Mouse (Mus musculus) thymus, postnatal 10 days (tissue): Measurements from ENCODE around the gene Slc31a2.

Experiments
- DNase-seq, 2 experiments: peaks; one replicate each; pipeline ENCODE4 v3.0.0; 2021; ENCODE audit warnings: low spot score in 2 of 2

Slc31a2 gene

DNA sequence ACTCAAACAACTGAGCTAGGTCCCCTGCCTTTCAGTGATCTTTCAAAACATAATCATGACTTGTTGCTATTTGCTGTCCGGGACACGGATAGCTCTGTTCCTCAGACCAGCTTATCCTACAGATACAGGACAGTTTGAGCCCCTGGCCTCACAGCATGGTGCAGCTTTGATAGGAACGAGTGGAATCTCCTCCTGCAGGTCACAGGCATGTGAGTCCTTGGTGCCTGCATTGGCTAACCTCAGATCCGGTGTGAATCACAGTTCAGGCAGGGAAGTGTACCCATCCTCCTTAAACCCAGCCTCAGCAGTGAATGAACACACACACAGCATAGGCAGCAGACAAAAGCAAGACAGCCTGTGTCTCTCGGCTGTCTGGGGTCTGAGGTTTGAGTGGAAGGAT is 19.0 kb downstream of the Slc31a2 start:
- DNase-seq, result no peak

DNA sequence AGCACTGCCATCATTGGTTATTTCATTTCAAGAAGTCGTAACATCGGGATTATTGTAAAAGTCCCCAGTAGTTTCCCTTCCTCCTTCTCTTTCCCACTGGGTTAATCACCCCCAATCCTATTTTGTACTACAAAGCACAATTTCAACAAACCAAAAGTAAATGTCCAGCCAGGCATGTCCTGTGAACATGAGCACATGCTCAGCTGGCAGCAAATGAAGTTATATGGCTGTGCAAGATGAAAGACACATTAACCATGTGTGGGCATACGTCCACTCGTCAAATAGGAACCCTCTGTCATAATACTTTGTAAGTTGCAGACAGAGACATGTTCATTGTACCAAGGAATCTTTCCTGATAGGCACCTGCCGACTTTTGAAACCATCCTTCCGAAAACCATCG is 20.6 kb downstream of the Slc31a2 start:
- DNase-seq, result no peak

DNA sequence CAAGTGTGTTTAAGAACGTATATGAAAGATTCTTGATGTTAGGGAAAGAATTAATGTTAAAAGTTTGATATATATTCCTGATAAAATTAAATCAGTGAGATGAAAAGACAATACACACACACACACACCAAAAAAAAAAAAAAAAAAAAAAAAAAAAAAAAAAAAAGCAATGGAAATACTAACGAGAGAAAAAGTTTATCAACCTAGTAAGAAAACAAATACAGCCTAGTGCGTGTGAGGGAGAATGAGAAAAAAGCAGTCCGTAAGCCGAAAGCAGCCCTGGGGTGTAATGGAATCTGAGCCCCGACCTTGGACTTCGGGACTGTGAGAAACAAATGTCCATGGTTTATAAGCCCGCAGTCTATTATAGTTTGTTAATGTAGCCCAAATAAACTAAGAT is 23.2 kb downstream of the Slc31a2 start:
- DNase-seq, result no peak

DNA sequence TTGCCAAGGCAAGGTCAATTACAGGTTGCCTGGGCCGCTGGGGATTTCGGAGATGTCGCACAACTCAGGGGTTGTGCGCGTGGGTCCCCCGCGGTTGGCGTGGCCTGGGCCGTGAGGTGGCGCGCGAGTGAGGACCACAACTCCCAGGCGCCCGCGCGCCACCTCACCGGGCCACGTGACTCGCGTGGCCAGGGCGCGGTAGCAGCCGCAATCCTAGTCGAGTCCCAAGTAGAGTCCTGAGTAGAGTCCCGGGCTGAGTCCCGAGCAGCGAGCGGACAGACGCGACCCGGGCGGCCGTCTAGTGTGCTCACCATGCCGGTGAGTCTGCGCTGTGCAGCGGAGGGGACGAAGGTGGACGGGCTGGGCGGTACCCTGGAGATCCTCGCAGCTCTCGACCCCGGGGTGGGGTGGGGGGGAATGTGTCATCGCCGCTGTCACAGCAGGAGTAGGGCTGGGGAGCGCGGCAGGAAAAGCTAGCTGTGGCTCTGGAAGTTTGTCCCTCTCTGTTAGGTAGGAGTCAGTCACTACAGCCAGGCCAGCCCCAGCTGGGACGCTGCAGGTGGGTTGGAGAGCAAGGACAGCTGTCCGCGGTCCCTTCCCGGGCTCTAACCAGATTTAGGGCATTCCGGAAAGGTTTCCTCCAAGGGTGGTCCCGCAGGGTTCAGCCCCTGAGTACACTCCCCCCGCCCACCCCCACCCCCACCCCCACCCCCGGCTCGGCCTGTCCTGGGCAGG is 24.1 kb downstream of the Slc31a2 start:
- peak; percentile 49 to 60 for DNase-seq

DNA sequence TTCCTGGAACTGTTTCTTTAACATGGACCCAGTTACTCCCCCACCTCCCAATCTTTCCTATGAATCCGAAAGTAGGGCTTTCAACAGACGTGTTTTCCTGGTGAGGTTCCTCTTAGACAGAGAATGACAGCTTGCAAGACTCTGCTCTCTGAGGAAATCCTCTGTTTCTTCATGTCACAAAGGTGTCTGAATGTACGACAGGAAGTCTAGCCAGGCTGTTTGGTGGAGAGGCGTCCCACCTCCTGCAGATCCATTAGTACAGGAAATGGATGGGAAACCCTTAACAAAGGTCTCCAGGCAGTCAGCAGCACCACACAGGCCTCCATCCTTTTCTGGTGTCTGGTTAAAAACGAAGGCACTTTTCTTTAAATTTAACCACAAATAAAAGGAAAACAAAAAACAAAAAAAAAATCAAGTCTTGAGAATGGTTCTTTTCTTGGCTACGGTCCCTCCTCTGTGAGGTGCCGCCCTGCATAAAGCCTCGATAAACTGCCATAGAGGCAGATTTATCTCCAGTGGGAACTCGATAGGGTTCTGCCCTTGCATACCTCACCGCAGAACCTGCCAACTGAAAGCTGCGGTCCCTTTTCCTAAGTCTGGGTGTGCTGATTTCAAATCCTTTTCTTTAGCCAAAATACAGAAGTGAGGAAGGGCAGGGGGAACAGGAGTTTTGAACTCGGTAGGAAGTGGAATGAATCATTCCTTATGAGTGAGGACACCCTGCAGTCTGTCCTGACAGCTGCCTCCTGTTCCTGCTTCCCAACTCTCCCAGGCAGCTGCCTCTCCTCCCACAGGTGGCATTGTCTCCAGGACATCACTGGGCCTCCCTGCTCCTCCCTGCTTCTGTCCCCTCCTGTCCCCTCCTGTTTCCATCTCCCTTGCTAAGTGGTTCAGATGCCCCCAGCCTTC is 24.9 kb downstream of the Slc31a2 start:
- no peak for DNase-seq

DNA sequence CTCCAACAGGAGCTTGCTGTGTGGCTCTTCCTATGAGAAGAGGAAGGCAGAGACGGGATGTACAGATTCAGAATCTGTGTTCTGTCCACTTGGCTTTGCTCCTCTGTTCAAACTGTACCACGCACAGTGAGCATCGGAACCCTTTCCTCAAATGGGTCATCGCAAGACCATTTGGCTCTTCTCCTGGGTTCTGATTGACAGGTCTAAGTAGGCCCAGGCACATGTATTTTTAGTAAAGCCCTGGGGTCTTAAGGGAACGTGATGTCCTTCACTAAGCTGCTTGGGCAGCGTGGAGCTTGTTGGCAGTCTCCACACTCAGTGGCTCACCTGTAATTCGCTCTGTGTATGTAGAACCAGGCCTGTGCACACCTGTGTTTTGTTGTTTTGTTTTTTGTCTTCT is 26.9 kb downstream of the Slc31a2 start:
- DNase-seq, result no peak

DNA sequence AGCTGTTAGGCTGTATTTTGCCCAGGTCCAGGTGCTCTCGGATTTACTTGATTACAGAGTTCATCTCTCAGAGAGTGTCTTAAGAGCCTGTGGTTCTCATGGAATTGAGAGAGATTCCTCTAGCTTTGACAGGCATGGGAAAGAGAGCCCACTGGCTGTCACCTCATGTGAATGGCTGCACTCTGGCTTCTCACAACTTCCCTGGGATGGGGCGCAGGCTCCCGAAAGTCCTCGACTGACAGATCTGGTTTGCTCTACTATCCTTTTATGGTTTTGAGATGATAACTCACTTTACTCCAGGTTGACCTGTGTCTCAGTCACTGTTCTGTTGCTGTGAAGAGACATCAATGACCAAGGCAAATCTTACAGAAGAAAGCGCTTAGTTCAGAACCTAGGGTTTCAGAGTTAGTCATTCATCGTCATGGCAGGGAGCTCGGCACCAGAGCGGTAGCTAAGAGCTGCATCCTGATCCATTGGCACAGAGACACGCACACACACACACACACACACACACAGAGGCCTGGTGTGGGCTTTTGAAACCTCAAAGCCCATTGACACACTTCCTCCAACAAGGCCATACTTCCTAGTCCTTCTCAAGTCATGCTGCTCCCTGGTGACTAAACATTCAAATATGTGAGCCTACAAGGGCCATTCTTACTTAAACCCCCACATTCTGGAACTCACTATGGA is 28.6 kb downstream of the Slc31a2 start:
- no peak for DNase-seq

DNA sequence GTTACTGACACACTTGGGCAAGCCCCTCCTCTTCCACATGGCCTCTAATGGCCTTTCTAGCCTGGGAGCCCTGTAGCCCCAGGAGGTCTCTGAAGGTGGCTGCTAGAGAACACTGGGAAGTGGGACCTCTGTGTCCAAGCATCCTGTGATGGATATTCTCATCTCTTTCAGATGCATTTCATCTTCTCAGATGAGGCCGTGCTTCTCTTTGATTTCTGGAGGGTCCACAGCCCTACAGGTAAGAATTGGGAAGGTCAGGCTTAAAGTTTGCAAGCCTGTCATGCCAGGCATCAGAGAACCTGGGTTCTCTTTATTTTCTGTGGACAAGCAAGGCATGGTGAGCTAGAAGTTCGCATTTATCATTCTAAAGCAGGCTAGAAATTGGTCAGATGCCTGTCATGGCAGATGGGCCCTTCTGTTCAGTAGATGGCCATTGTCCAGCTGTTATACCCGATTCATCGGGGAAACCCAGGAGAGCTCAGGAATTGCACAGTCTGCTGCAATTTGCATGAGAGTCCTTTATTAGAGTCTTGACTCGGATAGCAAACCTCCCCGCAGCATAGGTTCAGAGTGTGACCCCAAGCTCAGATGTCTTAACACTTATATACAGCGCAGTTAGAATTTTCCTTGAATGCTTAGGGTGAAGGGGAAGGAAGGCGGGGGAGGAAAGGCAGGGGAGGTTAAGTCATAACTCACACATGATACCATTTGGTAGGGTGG is 30.3 kb downstream of the Slc31a2 start:
- DNase-seq, result no peak

DNA sequence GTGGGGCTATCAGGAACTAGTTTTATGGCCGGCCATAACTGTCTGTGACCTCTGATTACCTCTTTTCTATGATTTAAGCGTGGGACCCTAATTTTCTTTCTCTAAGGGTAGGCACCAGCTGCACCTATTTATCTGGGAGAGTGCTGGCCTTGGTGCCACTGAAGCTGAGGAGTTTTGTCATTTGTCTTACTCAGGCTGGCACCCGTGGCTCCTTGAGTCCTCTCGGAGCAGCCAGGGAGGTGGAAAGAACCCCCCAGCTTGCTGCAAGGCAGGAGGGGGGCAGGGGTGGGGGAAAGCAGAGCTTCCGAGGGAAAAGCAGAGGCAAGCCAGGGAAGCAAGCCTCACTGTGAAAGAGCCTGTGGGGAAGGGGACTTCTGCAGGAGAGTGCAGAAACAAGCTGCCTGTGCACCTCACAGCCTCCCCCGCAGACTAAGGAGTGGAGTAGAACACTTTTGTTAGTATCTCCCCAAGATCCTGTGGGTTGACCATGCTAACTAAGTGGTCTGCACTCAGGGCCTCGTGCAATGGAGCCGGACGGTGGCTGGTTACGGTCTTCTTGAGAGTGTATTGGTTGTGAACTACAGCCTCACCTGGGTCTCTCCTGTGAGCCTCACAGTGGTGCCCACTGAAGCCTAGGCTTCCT is 31.0 kb downstream of the Slc31a2 start:
- no peak for DNase-seq

DNA sequence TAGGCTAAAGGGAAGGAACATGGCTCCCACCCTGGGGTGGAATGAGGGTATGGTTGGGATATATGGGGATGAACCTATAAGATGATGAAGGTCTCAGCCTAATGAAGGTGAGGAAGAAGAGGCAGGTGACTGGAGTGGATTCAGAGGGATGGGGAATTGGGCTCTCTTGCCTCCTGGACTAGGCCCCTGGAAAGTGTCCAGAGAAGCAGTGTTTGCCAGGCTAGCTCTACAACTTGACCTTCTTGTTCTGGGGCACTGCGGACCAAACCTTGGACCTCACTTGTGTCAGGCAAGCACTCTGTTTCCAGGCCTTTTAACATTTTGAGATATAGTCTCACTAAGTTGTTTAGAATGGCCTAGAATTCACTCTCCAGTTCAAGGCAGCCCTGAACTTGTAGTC is 32.4 kb downstream of the Slc31a2 start:
- no peak for DNase-seq

DNA sequence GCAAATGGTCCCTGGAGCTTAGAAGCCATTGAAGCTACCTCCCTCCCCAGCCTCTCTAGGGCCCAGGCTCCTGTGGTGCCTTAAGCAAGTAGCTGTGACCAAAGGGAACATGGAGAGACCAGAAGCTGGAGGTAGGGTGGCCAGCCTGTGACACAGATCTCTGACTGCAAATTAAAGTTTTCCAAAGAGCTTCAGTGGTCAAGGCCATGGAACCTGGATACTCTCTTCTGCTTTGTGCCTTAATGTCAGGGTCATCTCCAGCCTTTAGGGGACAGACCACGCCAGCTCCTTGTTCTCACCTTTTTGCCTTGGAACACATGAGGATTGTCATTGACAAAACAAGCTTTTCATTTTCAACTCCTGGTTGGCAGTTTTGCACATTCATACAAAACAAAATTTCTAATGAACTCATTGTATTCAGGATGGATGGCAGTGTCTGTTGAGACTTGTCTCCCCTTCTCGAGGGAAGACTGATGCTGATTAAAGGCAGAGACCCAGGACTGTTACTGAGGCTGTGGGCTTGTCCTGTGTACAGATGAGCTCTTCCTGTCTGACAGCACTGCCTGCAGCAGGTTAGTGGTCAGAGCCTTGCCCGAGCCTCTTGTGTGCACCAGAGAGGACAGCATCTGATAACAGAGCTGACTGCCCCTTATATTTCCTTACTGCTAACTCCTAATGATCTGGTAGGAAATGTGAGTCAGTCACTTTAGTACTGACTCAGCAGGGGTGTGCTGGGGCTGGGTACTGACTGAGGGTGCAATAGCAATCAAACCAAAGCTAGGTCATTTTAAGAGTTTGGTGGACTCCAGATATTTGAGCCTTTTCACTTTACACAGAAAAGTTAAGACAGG is 35.1 kb downstream of the Slc31a2 start:
- no peak for DNase-seq

DNA sequence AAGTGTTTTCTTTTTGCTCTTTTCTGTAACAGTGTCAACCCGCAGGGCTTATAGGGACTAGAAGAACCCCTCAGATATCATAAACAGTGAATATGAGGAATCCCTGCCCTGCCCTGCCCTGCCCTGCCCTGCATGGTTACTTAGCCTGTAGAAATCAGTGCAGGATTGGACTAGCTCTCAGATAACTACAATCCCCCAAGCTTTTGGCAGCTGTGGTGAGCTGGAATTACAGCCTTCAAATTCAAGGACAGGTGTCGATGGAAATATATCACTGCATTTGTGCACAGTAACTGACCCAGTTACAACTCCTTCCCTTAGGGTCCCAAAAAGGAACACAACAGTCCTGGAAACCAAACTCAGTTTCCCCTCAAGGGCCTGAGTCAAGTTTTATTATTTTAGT is 37.6 kb downstream of the Slc31a2 start:
- no peak for DNase-seq

DNA sequence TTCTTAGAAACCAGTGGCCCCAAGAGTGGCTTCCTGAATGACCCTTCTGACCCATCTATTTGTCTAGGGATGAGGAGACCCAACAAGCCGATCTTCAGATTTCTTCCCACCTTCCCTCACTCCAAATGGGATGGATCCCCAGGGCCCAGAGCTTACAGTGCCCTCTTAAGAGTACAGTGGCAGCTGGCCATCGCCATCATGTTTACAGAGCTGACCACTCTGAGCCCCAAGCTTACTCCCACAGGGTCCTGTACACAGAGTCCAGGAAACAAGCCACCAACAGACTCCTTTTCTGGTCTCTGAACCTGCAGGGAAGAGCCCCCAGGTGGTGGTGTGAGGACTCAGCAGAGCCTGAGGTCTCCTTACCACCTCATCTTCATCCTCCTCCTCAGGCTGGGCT is 40.4 kb downstream of the Slc31a2 start:
- no peak for DNase-seq

DNA sequence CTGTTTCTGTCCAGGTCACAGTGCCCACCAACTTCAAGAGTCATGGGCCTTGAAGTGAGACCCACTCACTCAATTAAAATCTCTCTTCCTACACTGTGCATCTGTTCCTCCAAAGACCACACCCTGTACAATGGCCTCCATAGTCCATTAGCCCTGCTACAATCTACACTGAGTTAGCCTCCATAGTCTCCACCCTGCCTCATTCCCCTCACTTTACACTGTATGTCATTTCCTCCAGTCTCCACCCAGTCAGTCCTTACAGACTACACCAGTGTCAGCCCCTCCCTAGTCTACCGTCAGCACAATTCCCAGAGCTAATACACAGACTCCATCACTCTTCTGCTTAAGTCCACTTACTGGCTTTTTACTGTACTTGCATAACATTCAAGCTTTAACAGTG is 40.9 kb downstream of the Slc31a2 start:
- no peak for DNase-seq

DNA sequence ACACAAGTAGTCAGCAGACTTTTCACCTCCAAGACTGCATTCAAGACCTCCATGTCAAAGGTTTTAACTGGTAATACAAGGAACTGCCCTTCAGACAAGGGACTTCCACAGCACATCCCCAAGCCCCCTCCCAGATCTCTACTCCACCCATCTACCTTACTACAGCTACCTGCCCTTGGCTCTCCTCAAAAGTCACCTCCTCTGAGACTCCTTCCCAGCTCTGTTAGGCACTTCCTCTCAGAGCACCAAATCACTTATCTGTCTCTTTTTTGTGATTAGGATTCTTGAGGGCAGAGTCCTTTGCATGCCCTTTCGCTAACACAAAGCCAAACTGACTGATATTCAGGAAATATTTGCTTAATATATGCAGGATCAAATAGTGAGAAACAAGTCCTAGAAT is 43.9 kb downstream of the Slc31a2 start:
- no peak for DNase-seq

DNA sequence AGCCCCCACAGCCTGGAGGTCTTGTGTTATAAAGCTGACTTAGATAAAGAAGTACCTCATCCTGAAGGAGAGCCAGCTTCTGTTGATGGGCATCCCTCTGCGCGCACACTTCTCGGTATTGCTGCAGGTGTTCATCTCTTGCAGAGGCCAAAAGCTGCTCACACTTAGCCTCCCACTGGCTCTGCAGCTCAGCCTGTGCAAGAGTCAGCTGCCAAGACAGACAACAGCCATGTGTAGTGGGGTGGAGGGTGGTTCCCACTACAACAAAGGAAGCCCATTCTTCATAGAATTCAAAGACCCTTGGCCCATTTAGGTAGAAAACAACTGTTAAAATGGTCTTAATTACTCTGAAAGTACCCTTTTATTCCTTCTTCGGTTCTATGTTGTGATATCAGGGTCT is 44.5 kb downstream of the Slc31a2 start:
- no peak for DNase-seq

DNA sequence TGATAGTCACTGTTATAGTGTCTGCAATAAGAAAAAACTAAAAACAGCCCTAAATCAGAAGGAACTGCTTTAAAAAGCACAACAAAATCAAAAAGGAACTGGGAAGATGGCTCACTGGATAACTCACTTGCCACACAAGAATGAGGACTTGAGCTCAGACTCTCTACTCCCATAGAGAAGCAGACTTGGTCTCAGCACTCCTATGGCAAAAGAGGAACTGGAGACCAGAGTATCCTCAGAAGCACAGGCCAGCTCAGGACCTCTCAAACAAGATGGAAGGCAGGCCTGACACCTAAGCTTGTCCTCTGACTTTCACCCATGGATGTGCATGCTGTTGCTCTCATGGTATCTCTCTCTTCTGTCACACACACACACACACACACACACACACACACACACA is 46.0 kb downstream of the Slc31a2 start:
- no peak for DNase-seq

DNA sequence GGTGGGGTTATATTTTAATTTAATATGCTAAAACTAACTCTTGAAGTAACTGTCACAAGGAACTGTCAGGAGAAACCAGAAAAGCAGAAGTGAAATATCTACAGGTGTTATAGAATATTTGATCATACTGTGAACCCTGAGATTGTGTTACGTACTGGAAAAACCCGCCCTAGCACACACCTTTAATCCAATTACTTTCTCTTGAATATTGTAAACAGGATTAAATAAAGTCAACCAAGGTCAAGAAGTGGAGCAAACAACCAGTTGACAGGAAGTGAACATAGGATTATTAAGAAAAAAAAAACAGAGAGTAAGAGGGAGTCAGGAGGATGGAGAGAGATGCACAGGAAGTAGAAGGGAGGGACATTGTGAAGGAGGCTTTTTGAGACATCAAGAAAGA is 50.5 kb downstream of the Slc31a2 start:
- no peak for DNase-seq

DNA sequence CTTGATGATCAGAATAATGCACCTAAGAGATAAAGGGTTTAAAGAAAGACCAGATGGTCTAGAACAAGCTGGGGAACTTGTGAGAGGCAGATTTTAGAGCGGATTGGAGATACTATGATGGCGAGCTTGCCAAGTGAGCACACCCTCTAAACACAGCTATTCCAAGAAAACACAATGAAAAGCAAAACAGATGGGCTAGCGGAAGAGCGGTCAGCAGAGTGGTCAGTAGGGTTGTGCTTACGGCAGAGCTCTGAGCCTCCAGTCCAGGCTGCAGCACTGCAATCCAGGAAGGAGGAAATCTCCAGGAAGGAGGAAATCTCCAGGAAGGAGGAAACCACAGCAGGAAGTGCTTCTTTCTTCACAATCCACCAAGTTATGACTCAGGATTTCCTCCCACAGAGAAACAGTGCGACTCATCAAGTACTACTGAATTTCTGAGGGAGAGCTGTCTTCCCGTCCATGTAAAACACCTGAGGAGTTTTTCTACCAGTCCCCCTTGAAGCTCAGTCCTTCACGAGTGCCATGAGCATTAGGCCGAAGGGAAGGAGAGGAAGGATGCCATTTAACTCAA is 51.4 kb downstream of the Slc31a2 start:
- DNase-seq, result no peak

DNA sequence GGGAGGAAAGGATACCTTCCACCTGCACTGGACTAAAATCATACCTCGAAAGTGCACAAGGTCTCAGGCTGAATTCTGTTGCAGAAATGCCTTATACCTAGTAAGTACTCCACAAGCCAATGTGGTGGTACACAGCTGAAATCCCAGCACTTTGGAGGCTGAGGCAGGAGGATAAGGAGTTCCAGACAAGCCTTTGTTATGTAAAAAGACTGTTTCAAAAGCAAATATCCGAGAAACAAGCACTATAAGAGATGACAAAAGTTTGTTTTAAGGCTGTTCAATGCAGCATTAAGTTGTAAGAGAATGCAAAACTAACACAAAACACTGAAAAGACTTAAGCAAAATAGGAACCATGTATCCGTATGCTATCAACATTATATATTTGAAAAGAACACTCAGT is 52.2 kb downstream of the Slc31a2 start:
- DNase-seq, result no peak
